Mouse (Mus musculus) bone marrow, adult 2 months (tissue): ENCODE results near the gene Cd80. TPM values are rescaled to one million over a fixed set of nuclear protein-coding genes. Genes with fewer than 3 reads are reported as not detected.

Experiments
- H3K27ac ChIP-seq: fragments of 200-500 bp; 2 replicates; pipeline ENCODE4 v1.5.1; 2012; ENCODE audit warnings: low read depth, mild to moderate bottlenecking, control low read depth, inconsistent platforms, low read length; ENCODE audit not compliant: control insufficient read depth, poor library complexity, insufficient read depth
- H3K4me1 ChIP-seq: fragments of 200-500 bp; 2 replicates; pipeline ENCODE4 v1.6.1; 2011; ENCODE audit warnings: low read length; ENCODE audit not compliant: control insufficient read depth, insufficient read depth
- H3K4me3 ChIP-seq: fragments of 200-500 bp; replicated peaks from 2 replicates; pipeline ENCODE3; 2011; ENCODE audit warnings: mild to moderate bottlenecking, low read depth, low read length, control low read depth; ENCODE audit not compliant: control insufficient read depth
- CTCF ChIP-seq: fragments of 200-500 bp; IDR thresholded peaks from 2 replicates; pipeline ENCODE4 v1.5.1; 2011; ENCODE audit warnings: low read length, control low read depth; ENCODE audit not compliant: control insufficient read depth, insufficient read depth
- POLR2A ChIP-seq: fragments of 200-500 bp; IDR thresholded peaks from 2 replicates; pipeline ENCODE4 v1.6.1; 2011; ENCODE audit warnings: low read depth, mild to moderate bottlenecking, control low read depth, low read length, borderline replicate concordance; ENCODE audit not compliant: control insufficient read depth
- WGBS: fragments of 180-500 bp; shearing (Covaris S2); methylation state at CpG from one replicate; pipeline ENCODE4 v1.1.7; 2018; 5-methylcytosine and 5-hydroxymethylcytosine counted together
- polyA plus RNA-seq: library from polyadenylated mRNA; stranded (reverse); fragments of >200 nt; gene quantifications from 2 replicates; pipeline ENCODE4 v1.2.4, GENCODE M21; 2011; ENCODE audit warnings: low replicate concordance; ENCODE audit not compliant: missing spikeins, insufficient read depth, insufficient read length

Gene Cd80
- polyA plus RNA-seq, 1 experiment = 1.6 TPM

DNA sequence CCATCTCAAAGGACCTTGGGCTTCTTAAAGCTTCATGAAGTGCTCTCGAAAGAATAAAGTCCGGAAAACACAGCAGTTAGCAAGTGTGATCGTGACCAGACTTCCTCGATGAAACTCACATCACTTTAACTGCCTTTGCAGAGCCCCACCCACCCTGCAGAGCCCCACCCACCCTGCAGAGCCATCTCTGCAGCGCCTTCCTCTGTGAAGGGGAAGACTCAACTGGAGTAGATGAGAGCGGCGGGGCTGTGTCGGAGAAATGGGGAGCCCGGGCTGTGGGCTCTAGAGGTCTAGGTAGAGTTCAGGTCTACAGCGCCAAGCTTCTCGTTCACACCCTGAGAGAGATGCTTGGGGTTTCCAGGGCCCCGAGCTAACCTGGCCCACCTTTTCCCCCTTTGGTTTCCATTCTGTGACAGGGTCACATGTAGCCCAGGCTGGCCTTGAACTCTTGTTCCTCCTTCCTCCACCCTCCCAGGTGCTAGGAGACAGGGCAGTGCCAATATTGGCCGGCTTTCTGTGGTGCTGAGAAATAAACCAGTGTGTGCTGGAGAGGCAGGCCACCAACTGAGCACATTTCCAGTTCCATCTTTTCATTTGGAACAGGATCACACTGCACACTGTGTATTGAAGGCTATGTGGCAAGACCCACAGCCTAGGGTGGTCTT lies 83.5 kb downstream of the Cd80 start:
- Histone ChIP-seq H3K27ac (no peak overlapping the region), H3K4me3 (no peak overlapping the region), H3K4me1 (no peaks in the 10 kb centered on the region)
- WGBS = 82% methylated on average over 13 of the region's 13 CpGs
- TF ChIP-seq CTCF (no peak), POLR2A (no peak)

Other genes with a start within 250 kb of the Cd80 start
- gene Nr1i2, start 160.7 kb upstream of the Cd80 start, polyA plus RNA-seq = 0.63 TPM in 1 of 2 replicates, not detected in the other
- gene Maats1, start 113.4 kb upstream of the Cd80 start, polyA plus RNA-seq = not detected in 2 replicates
- gene Cox17, start 108.6 kb upstream of the Cd80 start, polyA plus RNA-seq = 219 and 283 TPM in 2 replicates
- not detected in 2 replicates for gene Gm21987, start 108.5 kb upstream of the Cd80 start, polyA plus RNA-seq
- 12.5 and 20.9 TPM in 2 replicates for gene Popdc2, start 93.4 kb upstream of the Cd80 start, polyA plus RNA-seq
- gene Pla1a, start 22.4 kb upstream of the Cd80 start, polyA plus RNA-seq = 1.5 TPM in 1 of 2 replicates, not detected in the other
- gene Adprh, start 2.9 kb upstream of the Cd80 start, polyA plus RNA-seq = 5.1 and 19.3 TPM in 2 replicates
- 9.8 and 13.9 TPM in 2 replicates for gene Timmdc1, start 67.1 kb downstream of the Cd80 start, polyA plus RNA-seq
- 6.1 and 12.0 TPM in 2 replicates for gene Poglut1, start 94.7 kb downstream of the Cd80 start, polyA plus RNA-seq
- gene Tmem39a, start 103.1 kb downstream of the Cd80 start, polyA plus RNA-seq = 26.1 and 35.7 TPM in 2 replicates